Mouse (Mus musculus) kidney, embryonic 16.5 days (tissue): ENCODE results near the gene Lrrc7. TPM values are rescaled to one million over a fixed set of nuclear protein-coding genes. Genes with fewer than 3 reads are reported as not detected.

Source experiments
- ATAC-seq: fragments of 200-750 bp; cut with Nextera tagmentation; 2 replicates; pipeline ENCODE4 v1.8.0; 2017; ENCODE audit warnings: moderate TSS enrichment; ENCODE audit not compliant: low FRiP score, low TSS enrichment
- H3K27ac ChIP-seq: fragments of 300-500 bp; sonication (generic); 2 replicates; pipeline ENCODE4 v1.5.1; 2014; ENCODE audit warnings: low read length
- H3K27me3 ChIP-seq: fragments of 300-500 bp; sonication (generic); 2 replicates; pipeline ENCODE4 v1.6.1; 2014; ENCODE audit warnings: low read length, control low read depth, mixed read lengths; ENCODE audit not compliant: insufficient read depth
- H3K36me3 ChIP-seq: fragments of 300-500 bp; sonication (generic); 2 replicates; pipeline ENCODE4 v1.6.1; 2014; ENCODE audit warnings: low read length, control low read depth, mixed read lengths; ENCODE audit not compliant: insufficient read depth
- H3K4me1 ChIP-seq: fragments of 300-500 bp; sonication (generic); 2 replicates; pipeline ENCODE4 v1.6.1; 2014; ENCODE audit warnings: low read length, control low read depth, mixed read lengths; ENCODE audit not compliant: insufficient read depth
- H3K4me2 ChIP-seq: fragments of 300-500 bp; sonication (generic); replicated peaks from 2 replicates; pipeline ENCODE4 v1.6.1; 2014; ENCODE audit warnings: low read depth, low read length
- H3K4me3 ChIP-seq: fragments of 300-500 bp; sonication (generic); 2 replicates; pipeline ENCODE4 v1.5.1; 2014; ENCODE audit warnings: mild to moderate bottlenecking, low read length
- H3K9ac ChIP-seq: fragments of 300-500 bp; sonication (generic); replicated peaks from 2 replicates; pipeline ENCODE4 v1.6.1; 2014; ENCODE audit warnings: low read length
- H3K9me3 ChIP-seq: fragments of 300-500 bp; sonication (generic); 2 replicates; pipeline ENCODE4 v1.6.1; 2016; ENCODE audit warnings: low read length, control low read depth
- WGBS: fragments of 180-500 bp; shearing (Covaris S2); extraction: QIAGEN DNeasy Blood & Tissue Kit; methylation state at CpG from one replicate; pipeline ENCODE4 v1.1.7; 2014; 5-methylcytosine and 5-hydroxymethylcytosine counted together
- polyA plus RNA-seq: library from polyadenylated mRNA; unstranded; fragments of >200 nt; fragmentation: Nextera tagmentation; extraction: Ambion mirVana; gene quantifications from 2 replicates; pipeline ENCODE4 v1.2.1, GENCODE M21; 2015

Lrrc7 gene
- polyA plus RNA-seq, 1 experiment from 2014 or later = 0.15 TPM

DNA sequence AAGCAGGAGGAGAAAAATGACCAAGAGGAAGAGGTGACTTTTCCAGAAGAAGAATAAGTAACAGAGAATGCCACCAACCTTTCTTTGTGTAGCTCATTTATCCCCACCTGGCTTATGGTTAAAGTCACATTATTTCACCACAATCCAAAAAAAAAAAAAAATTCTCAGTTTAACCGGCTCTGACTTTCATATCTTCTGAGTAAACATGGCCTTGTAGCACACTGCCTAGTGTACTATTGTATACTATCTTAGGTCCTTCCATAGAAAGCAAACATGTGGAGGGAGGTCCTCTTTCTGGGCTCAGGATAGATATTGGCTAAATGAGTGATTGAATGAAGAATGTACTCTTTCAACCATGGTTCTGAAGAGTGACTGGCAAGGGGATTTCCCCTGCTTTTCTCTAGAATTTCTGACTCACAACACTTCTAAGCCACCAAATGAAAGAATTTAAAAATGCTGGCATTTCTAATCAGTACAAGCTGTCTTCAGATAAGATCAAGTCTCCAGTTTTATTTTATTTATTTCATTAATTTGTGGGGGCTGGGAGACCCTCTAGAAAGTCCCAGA lies 400.0 kb downstream of the Lrrc7 start:
- WGBS = 94% methylated on average over 1 of the region's 1 CpGs
- H3K9ac ChIP-seq = no peak overlapping the region
- H3K4me1 ChIP-seq = no peaks in the 10 kb centered on the region
- H3K4me3 ChIP-seq = no peak overlapping the region
- ATAC-seq = no peak
- no peak overlapping the region for H3K4me2 ChIP-seq
- H3K27ac ChIP-seq = no peak overlapping the region
- no peaks in the 10 kb centered on the region for H3K36me3 ChIP-seq
- no peaks in the 10 kb centered on the region for H3K9me3 ChIP-seq
- H3K27me3 ChIP-seq = no peaks in the 10 kb centered on the region

DNA sequence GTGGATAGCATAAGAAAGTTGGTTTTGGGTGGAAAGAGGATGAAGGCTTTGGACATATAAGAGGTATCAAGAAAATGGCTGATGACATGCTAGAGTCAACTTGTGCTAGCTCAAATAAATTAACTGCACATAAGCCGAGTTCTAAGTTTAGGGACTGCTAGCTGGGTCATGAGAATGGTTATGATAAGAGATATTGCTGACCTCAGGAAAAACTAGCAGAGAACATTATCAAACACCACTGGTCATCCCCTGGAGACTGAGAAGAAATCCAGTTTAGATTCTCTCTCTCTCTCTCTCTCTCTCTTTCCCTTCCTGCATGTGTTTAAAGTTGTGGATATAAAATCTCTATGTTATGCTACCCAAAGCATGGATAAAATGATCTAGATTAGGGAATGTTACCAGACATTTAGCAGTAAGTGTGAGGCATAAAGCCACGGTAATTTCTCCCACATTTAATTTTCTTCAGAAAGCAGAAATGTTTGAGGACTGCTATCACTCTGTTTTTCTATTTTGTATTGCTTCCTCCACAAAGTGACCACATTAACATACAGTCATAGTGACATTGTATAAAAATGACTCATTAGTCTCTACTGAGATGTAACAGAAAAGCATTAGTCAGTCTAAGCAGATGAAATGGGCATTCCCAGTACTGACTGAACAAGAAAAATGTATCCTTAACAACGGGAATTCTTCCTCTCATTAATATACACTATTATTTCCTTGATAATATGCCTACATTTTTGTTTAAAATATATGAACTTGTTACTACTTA lies 406.3 kb downstream of the Lrrc7 start:
- ATAC-seq = no peak
- Histone ChIP-seq H3K36me3 (no peaks in the 10 kb centered on the region), H3K4me2 (no peak overlapping the region), H3K4me1 (no peaks in the 10 kb centered on the region), H3K27ac (no peak overlapping the region), H3K9ac (no peak overlapping the region), H3K27me3 (no peaks in the 10 kb centered on the region), H3K9me3 (no peaks in the 10 kb centered on the region), H3K4me3 (no peak overlapping the region)
- 75% methylated on average over 3 of the region's 3 CpGs for WGBS

DNA sequence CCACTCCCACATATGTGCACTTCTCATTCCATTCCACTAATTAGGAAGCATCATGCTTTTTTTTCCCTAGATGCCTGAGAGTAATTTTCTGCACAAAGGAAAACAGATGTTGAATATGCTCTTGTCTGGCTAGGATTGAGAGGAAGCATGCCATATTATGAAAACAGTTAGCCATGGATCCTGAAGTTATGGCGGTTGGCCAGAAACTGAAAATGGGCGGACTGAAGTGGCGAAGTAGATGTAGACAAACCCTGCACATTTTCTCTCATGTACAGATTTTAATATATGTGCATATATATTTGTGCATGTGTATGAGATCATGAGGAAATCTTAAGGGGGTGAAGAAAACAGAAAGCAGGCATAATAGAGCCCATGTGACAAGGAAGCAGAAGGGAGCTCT lies 407.9 kb downstream of the Lrrc7 start:
- ATAC-seq = no peak
- Histone ChIP-seq H3K4me3 (no peak overlapping the region), H3K27ac (no peak overlapping the region), H3K4me1 (no peaks in the 10 kb centered on the region), H3K4me2 (no peak overlapping the region), H3K9me3 (no peaks in the 10 kb centered on the region), H3K9ac (no peak overlapping the region), H3K27me3 (no peaks in the 10 kb centered on the region), H3K36me3 (no peaks in the 10 kb centered on the region)
- 86% methylated on average over 3 of the region's 3 CpGs for WGBS

DNA sequence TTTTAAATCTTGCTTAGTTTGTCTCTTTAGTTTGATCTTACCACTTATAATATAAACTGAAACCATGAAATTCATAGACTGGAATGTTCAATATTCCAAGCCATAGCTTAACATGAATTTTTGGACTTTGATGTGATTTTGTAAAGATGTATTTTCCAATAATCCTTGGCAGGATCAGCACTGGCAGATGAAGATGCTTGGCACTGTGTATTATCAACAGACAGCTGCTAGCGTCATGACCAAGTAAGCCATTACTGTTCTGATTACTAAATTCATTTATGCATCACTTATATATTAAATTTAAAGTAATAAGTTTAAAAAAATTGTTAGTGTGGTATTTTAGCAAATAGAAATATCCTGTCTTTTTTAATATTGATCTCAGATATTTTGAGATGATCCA lies 413.0 kb downstream of the Lrrc7 start:
- no peak overlapping the region for H3K4me3 ChIP-seq
- H3K4me1 ChIP-seq = no peaks in the 10 kb centered on the region
- H3K9me3 ChIP-seq = no peaks in the 10 kb centered on the region
- no peaks in the 10 kb centered on the region for H3K27me3 ChIP-seq
- H3K4me2 ChIP-seq = no peak overlapping the region
- WGBS = 93% methylated on average over 1 of the region's 1 CpGs
- H3K9ac ChIP-seq = no peak overlapping the region
- ATAC-seq = no peak
- no peaks in the 10 kb centered on the region for H3K36me3 ChIP-seq
- no peak overlapping the region for H3K27ac ChIP-seq

DNA sequence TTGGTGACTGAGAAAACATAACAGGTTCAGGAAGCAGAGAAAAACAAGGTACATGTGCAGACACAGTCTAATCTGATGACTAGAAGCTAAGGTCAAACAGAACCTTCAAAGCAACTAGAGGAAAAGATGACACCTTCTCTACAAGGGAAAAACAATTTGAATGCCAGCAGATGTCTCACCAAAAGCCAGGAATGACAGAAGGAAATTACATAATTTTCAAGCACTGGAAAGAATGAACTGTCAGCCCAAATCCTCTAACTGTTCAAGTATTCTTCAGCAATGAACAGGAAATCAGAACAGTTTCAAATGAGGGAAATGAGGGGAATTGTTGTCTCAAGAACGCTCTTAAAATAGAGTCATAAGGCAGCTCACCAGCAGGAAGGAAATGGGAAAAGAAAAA lies 421.4 kb downstream of the Lrrc7 start:
- Histone ChIP-seq H3K27ac (no peak overlapping the region), H3K4me3 (no peak overlapping the region), H3K4me1 (no peaks in the 10 kb centered on the region), H3K36me3 (no peaks in the 10 kb centered on the region), H3K9ac (no peak overlapping the region), H3K27me3 (no peaks in the 10 kb centered on the region), H3K4me2 (no peak overlapping the region), H3K9me3 (no peaks in the 10 kb centered on the region)
- ATAC-seq = no peak
- WGBS = 72% methylated on average over 1 of the region's 1 CpGs

DNA sequence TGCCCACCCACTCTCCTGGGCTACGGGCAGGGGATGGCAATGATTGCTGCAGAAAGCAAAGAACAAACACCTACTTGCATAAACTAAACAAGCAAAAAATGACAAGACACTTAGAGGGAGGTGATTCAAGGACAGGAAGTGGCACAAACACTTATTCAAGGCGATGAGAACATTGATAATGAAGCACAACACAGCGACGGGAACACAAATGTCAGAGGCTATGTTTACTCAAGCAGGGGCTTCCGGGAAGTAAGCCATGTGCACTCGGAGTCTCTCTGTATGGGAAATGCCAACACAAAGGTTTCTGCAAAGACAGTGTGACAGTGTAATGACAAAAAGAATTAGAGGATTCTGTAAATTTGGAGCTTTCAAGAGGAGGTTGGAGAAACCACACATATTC lies 424.2 kb downstream of the Lrrc7 start:
- H3K27ac ChIP-seq = no peak overlapping the region
- WGBS = 56% methylated on average over 6 of the region's 6 CpGs

DNA sequence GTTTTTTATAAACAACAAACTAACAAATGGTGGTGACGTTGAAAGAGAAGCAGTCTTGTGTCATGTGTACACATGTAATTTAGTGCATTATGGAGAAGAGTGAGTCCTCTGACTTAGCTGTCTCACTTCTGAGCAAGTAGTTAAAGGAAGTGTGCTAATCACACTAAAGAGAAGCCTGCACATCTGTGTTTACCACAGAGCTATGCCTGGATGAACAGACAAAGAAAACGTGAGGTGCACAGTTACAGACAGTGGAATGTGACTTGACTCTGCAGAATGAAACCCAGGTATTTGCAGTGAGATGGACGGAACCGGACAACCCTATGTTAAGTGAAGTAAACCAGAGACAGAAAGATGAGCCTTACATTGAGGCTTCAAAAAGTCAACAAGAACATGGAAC lies 430.3 kb downstream of the Lrrc7 start:
- Histone ChIP-seq H3K9ac (no peak overlapping the region), H3K36me3 (no peaks in the 10 kb centered on the region), H3K27ac (no peak overlapping the region), H3K27me3 (no peaks in the 10 kb centered on the region), H3K4me3 (no peak overlapping the region), H3K4me2 (no peak overlapping the region), H3K4me1 (no peaks in the 10 kb centered on the region), H3K9me3 (no peaks in the 10 kb centered on the region)
- no peak for ATAC-seq
- 67% methylated on average over 4 of the region's 4 CpGs for WGBS

More for the DNA sequence above, 424.2 kb downstream of the Lrrc7 start:
- no peaks in the 10 kb centered on the region for H3K4me1 ChIP-seq
- H3K4me2 ChIP-seq = no peak overlapping the region
- no peaks in the 10 kb centered on the region for H3K36me3 ChIP-seq
- H3K27me3 ChIP-seq = no peaks in the 10 kb centered on the region
- no peaks in the 10 kb centered on the region for H3K9me3 ChIP-seq
- H3K4me3 ChIP-seq = no peak overlapping the region
- no peak for ATAC-seq
- no peak overlapping the region for H3K9ac ChIP-seq

DNA sequence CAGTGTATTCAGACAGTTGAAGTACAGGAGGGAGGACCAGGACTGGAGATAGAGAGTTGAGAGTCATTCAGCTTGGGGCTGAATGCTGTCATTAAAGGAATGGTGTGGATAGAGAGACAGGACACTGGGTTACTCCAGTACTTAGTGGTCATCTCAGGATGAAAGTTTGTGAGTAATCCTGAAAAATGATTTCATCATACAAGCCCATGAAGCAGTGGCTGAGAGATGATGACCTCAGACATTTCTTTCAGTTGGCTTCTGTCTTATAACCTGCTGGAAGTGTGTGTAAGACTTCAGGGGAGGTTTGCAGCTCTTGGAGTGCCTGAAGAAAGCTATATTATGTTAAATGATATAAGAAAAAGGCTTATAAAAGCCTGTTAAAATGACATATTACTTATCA lies 430.8 kb downstream of the Lrrc7 start:
- H3K9ac ChIP-seq = no peak overlapping the region
- H3K27ac ChIP-seq = no peak overlapping the region
- H3K27me3 ChIP-seq = no peaks in the 10 kb centered on the region
- no peaks in the 10 kb centered on the region for H3K36me3 ChIP-seq
- no peak overlapping the region for H3K4me2 ChIP-seq
- H3K4me1 ChIP-seq = no peaks in the 10 kb centered on the region
- no peak for ATAC-seq
- H3K4me3 ChIP-seq = no peak overlapping the region
- no peaks in the 10 kb centered on the region for H3K9me3 ChIP-seq

DNA sequence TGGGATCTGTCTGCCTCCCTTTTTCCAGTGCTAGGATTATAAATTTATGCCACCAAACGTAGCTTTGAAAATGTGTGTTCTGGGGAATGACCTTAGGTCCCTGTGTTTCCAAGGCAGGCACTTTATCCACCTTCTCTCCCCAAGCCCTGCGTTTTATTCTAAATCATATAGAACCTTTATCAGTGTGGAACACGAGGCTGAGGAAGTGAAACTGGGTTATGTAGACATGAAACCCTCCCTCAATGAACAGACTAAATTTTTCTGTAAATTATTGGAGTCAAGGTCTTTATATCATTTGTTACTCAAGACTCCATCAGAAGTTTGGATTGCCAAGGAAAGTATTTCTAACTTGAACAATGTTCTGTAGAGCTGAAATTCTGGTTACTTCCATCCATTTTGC lies 439.1 kb downstream of the Lrrc7 start:
- Histone ChIP-seq H3K27me3 (no peaks in the 10 kb centered on the region), H3K9me3 (no peaks in the 10 kb centered on the region), H3K9ac (no peak overlapping the region), H3K36me3 (no peaks in the 10 kb centered on the region), H3K27ac (no peak overlapping the region), H3K4me3 (no peak overlapping the region), H3K4me2 (no peak overlapping the region), H3K4me1 (no peaks in the 10 kb centered on the region)
- no peak for ATAC-seq
- WGBS = 58% methylated on average over 3 of the region's 3 CpGs

DNA sequence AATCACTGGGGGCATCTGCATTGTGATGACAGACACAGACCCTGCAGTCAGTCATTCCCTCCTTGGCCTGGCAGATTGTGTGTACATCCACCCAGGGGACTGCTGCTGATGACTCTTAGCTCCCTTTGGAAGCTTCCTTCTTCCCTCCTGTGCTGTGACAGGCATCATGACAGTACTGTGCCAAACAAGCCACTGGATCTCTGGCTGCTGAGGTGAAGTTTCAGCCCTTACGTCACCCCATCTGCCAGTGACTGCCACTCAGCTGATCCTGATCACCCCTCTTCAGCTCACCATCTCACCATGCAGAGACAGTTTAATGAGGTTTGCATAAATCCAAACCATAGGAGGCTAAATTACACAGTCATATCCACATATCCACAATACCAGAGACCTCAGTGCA lies 456.8 kb downstream of the Lrrc7 start:
- 50% methylated on average over 1 of the region's 1 CpGs for WGBS
- Histone ChIP-seq H3K27ac (no peak overlapping the region), H3K4me3 (no peak overlapping the region), H3K4me2 (no peak overlapping the region), H3K9me3 (no peaks in the 10 kb centered on the region), H3K4me1 (no peaks in the 10 kb centered on the region), H3K9ac (no peak overlapping the region), H3K36me3 (no peaks in the 10 kb centered on the region), H3K27me3 (no peaks in the 10 kb centered on the region)
- no peak for ATAC-seq
